Mouse (Mus musculus) T-helper 17 cell (primary cell): ENCODE data around the gene Gck.

Experiments used
- in situ Hi-C, 2 experiments: fragments of 300-600 bp; cut with MboI, MseI; formaldehyde crosslinking; loops; 1 replicate in 1 of 2; 2 replicates in 1 of 2; pipeline ENCODE4 v1.15.1; 2025; ENCODE audit warnings: high pct_unique_total_duplicates in 2 of 2

Gck gene

DNA sequence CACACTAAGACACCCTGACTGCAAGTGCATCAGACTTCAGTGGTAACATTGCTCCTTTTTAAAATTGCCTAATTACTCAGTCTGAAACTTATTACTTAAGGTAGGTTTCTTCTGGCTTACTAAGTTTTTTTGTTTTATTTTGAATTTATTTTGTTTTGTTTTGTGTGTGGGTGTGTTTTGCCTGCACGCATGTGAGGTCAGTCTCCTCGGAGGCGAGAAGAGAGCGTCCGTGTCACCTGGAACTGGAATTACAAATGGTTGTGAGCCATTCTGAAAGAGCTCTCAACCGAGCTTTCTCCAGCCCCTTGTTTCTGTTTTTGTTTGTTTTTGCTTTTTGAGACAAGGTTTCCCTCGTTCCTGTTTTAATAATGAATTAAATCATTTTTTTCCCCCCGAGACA lies 71.2 kb downstream of the Gck start:
- in situ Hi-C loops = no loop called here

GRCm38 (mm10) chr11:5877921-5878526 lies 71.9 kb downstream of the Gck start, which contains the start of gene Pold2:
TSS of gene Pold2 (minus strand) at chr11:5878292.
- in situ Hi-C loops = no loop called here

DNA sequence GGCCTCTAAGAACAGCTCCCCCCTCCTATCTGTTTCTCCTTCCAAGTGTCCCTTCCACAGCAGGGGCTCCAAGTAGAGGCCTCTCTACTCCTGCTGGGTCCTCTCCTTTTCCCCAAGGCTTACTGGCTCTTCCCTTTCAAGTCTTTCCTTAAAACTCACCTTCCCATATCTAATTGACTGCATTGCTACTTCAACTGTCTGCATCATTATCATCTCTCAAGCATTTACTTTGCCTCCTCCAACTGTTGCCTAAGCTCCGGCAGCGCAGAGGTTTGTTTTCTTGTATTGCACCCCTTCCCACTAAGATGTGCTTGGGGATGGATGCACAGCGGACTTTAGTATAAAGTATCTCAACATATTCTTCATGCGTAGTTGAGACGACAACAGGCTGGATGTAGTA lies 72.5 kb downstream of the Gck start:
- in situ Hi-C loops = no loop called here

- in situ Hi-C loops = no loop called here
Observed at GRCm38 (mm10) chr11:5873192-5873591, 76.7 kb downstream of the Gck start.

DNA sequence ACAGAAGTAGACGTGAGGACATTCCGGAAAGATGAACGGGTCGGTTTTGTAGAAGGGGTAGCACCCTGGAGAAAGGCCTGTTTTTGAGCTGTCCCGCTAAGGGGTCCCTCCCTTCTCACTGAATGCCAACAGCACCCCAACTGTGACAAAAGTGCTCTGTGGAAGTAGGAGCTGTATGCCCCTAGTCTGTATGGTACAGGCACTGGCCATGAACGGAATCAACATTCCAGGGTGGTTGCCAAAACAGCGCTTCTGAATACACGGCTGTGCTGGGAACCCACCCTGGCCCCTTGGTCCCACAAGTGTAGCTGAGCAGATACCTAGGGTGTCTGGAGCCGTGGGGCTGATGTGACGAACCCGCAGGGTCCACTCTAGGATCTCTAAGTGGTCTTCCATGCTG lies 77.2 kb downstream of the Gck start:
- in situ Hi-C loops = no loop called here

GRCm38 (mm10) chr11:5870069-5870468 lies 79.8 kb downstream of the Gck start:
- in situ Hi-C loops = no loop called here

- in situ Hi-C loops = no loop called here
Observed at GRCm38 (mm10) chr11:5869331-5869730, 80.5 kb downstream of the Gck start.

GRCm38 (mm10) chr11:5868324-5868723 lies 81.6 kb downstream of the Gck start:
- in situ Hi-C loops = no loop called here

DNA sequence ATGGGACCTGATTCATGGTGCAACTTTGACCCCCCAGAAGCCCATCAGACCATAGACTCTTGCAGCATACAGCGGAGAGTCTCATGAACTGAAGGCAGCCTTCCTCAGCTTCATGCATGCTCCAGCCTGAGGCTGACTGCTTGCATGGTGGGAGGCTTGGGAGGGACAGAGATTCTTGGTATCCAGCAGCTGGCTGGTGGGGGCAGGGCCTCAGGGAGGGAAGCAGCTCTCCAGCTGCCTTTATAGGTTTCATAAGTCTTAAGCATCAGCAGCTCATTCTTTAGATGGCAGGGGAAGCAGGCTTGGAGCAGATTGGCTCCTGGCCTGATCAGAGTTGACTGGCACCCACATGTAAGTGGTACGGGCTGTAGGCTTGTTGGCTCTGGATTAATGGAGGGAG lies 82.7 kb downstream of the Gck start:
- in situ Hi-C loops = no loop called here

GRCm38 (mm10) chr11:5862394-5863105 lies 87.3 kb downstream of the Gck start:
- in situ Hi-C loops = no loop called here

GRCm38 (mm10) chr11:5861678-5862393 lies 88.0 kb downstream of the Gck start, which contains the start of gene Aebp1:
TSS of gene Aebp1 (plus strand) at chr11:5861947.
- in situ Hi-C loops = no loop called here

DNA sequence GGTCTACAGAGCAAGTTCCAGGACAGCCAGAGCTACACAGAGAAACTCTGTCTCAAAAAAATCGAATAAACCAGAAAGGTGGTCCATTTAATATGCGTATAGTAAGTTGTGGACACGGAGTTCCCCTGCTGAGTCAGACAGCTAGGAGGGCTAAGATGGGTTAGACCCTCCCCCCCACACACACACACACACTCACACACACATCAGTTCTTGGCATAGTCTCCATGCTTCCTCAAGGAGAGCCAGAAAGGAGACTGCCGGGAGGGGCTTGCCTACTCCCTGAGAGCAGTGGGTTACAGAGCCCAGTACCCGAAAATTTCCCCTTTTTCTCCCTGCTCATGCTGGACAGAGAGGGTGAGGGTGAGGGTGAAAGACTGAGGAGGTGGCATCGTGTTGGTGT lies 89.2 kb downstream of the Gck start:
- in situ Hi-C loops = no loop called here

- in situ Hi-C loops = loop anchor here in 1 of 2 experiments (5.0 kb wide), 1 partner anchor 63 kb away; no protein-coding TSS in a partner anchor
Observed at GRCm38 (mm10) chr11:5859883-5860550, 89.9 kb downstream of the Gck start.

- in situ Hi-C loops = loop anchor here in 1 of 2 experiments (5.0 kb wide), 1 partner anchor 61 kb away; no protein-coding TSS in a partner anchor
Observed at GRCm38 (mm10) chr11:5858723-5859122, 91.2 kb downstream of the Gck start.

GRCm38 (mm10) chr11:5856479-5857130 lies 93.3 kb downstream of the Gck start:
- in situ Hi-C loops = loop anchor here in 1 of 2 experiments (5.0 kb wide), 1 partner anchor 59 kb away; no protein-coding TSS in a partner anchor

DNA sequence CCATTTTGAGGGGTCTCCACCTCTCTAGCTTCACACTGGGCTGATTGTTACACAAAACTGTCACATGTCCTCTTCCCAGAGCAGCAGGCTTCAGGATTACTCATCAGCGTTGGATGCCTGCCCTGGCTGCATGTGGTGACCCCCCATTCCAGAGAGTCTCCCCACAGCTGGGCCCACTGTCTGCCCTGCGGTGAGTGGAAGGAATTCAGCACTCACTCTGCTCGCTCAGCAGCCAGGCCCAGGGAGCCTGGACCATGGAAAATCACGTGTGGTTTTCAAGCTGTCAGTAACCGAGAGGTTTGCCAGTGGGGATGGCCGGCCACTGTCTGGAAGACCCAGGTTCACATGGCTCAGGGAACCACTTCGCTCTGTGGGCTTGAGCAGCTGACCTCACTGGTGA lies 94.0 kb downstream of the Gck start:
- in situ Hi-C loops = loop anchor here in 1 of 2 experiments (5.0 kb wide), 1 partner anchor 59 kb away; no protein-coding TSS in a partner anchor

- in situ Hi-C loops = loop anchor here in 1 of 2 experiments (5.0 kb wide), 1 partner anchor 58 kb away; no protein-coding TSS in a partner anchor
Observed at GRCm38 (mm10) chr11:5855481-5855880, 94.4 kb downstream of the Gck start.

DNA sequence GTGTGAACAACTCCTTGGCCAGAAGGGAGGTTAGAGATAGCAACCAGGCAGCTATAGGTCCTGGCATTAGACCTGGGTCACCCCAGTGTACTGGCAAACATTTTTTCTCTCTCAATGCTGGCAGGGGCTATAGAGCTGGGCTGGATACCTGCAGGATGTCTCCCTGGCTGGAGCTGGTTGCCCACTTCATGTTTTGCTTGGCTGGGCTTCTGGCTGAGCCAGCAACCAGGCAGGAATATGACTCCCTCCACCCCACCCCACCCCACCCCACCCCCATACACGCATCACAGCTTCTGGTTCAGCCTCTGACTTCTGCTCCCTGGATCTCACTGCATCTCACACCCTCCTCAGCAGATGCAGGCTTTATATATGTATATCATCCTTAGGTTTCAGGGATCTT lies 97.6 kb downstream of the Gck start:
- in situ Hi-C loops = no loop called here

DNA sequence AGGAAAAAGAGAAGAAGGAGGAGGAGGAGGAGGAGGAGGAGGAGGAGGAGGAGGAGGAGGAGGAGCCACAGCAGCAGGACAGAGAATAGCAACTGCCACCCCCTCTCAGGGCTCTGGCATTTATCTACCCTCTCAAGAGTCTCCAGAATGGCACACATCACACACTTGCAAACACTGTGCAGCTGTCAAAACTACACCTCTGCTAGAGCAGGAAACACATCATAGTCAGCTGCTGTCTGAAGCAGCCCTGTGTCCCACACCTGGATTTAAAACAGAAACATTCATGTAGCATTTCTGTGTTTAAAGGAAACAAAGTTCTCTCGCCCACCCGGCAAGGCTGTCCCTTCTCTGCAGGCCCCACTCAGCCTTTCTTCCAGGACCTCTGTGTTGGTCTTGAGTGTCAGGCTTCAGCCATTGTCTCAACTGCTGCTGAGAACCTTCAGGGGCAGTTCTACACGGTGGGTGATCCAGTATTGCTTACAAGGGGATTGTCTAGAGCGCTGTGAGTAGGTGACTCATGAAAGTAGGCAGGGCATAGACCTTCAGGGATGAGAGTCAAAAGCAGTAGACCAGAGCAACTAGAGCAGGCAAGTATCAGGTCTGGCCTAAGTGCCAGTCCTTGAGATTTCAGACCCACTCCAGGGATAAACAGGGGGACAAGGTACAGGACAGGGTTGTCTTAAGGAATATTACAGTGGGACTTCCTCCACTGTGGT lies 98.7 kb downstream of the Gck start:
- in situ Hi-C loops = no loop called here
